Mouse (Mus musculus) myocyte (in vitro differentiated cells): ENCODE measurements around the gene Pard3. TPM values are rescaled to one million over a fixed set of nuclear protein-coding genes. Genes with fewer than 3 reads are reported as not detected.

Source experiments
- H3K27me3 ChIP-seq: one replicate; pipeline ENCODE4 v1.6.1; 2011; ENCODE audit not compliant: control insufficient read depth, insufficient read depth, insufficient read length
- H3K36me3 ChIP-seq: one replicate; pipeline ENCODE4 v1.6.1; 2011; ENCODE audit not compliant: control insufficient read depth, insufficient read depth
- H3K4me2 ChIP-seq: one replicate; pipeline ENCODE4 v1.6.1; 2011; ENCODE audit warnings: low read depth, control low read depth
- H3K4me3 ChIP-seq: one replicate; pipeline ENCODE4 v1.5.1; 2011; ENCODE audit warnings: mild to moderate bottlenecking, control low read depth, moderate library complexity
- H3K79me2 ChIP-seq: one replicate; pipeline ENCODE4 v1.6.1; 2011; ENCODE audit not compliant: control insufficient read depth, insufficient read depth
- H3ac ChIP-seq: one replicate; pipeline ENCODE4 v1.6.1; 2011; ENCODE audit not compliant: control insufficient read depth, insufficient read length
- CEBPB ChIP-seq: IDR thresholded peaks from 2 replicates; pipeline ENCODE4 v1.6.1; 2011; ENCODE audit warnings: mild to moderate bottlenecking, moderate library complexity; ENCODE audit not compliant: poor library complexity, insufficient read depth, severe bottlenecking
- E2F4 ChIP-seq: IDR thresholded peaks from one replicate; pipeline ENCODE4 v1.6.1; 2011; ENCODE audit warnings: mild to moderate bottlenecking, control low read depth, moderate library complexity; ENCODE audit not compliant: insufficient read depth
- MAX ChIP-seq: IDR thresholded peaks from one replicate; pipeline ENCODE4 v1.6.1; 2011; ENCODE audit warnings: low read depth, mild to moderate bottlenecking, control low read depth
- MYOD1 ChIP-seq, 3 experiments: IDR thresholded peaks; one replicate each; pipeline ENCODE4 v1.6.1; 2011; ENCODE audit warnings: control low read depth in 2 of 3, low read depth in 2 of 3, mild to moderate bottlenecking in 2 of 3, moderate library complexity in 1 of 3; ENCODE audit not compliant: insufficient read length in 2 of 3, control insufficient read depth in 1 of 3
- MYOG ChIP-seq, 3 experiments: IDR thresholded peaks; one replicate each; pipeline ENCODE4 v1.6.1; 2011; ENCODE audit warnings: control low read depth in 2 of 3, low read depth in 2 of 3, mild to moderate bottlenecking in 2 of 3; ENCODE audit not compliant: insufficient read length in 2 of 3, control insufficient read depth in 1 of 3, insufficient read depth in 1 of 3
- POLR2A ChIP-seq: IDR thresholded peaks from one replicate; pipeline ENCODE4 v1.6.1; 2011; ENCODE audit warnings: low read depth, mild to moderate bottlenecking, control low read depth, moderate library complexity; ENCODE audit not compliant: insufficient read length
- POLR2AphosphoS2 ChIP-seq: IDR thresholded peaks from one replicate; pipeline ENCODE4 v1.6.1; 2011; ENCODE audit warnings: low read depth, control low read depth; ENCODE audit not compliant: insufficient read length
- REST ChIP-seq: IDR thresholded peaks from one replicate; pipeline ENCODE4 v1.6.1; 2011; ENCODE audit warnings: mild to moderate bottlenecking, control low read depth, moderate library complexity; ENCODE audit not compliant: insufficient read depth, insufficient read length
- SRF ChIP-seq: IDR thresholded peaks from one replicate; pipeline ENCODE4 v1.6.1; 2011; ENCODE audit warnings: low read depth; ENCODE audit not compliant: control insufficient read depth, insufficient read length
- TCF12 ChIP-seq: IDR thresholded peaks from one replicate; pipeline ENCODE4 v1.6.1; 2011; ENCODE audit warnings: mild to moderate bottlenecking, control low read depth; ENCODE audit not compliant: poor library complexity, insufficient read depth, severe bottlenecking
- TCF3 ChIP-seq: IDR thresholded peaks from one replicate; pipeline ENCODE4 v1.6.1; 2011; ENCODE audit warnings: low read depth, control low read depth; ENCODE audit not compliant: insufficient read length
- USF1 ChIP-seq: IDR thresholded peaks from one replicate; pipeline ENCODE4 v1.6.1; 2011; ENCODE audit warnings: low read depth, mild to moderate bottlenecking, control low read depth, moderate library complexity
- polyA plus RNA-seq: library from polyadenylated mRNA; unstranded; fragments of >200 nt; fragmentation: generic; extraction: Trizol; gene quantifications from one replicate; pipeline ENCODE4 v1.2.1, GENCODE M21; 2012; ENCODE audit warnings: missing spikeins

Gene Pard3
- polyA plus RNA-seq, 1 experiment, result 24.3 TPM

- H3K4me3 ChIP-seq, result no peak overlapping the region
- no peak overlapping the region for H3K4me2 ChIP-seq
- TF ChIP-seq MYOG (IDR thresholded peaks at IDR 0.05; ENCODE audit: control insufficient read depth in 1 of 3, insufficient read depth in 1 of 3, insufficient read length in 2 of 3, low read depth in 2 of 3) (no peak), POLR2A (no peak), TCF3 (no peak), USF1 (no peak), MAX (no peak), MYOD1 (IDR thresholded peaks at IDR 0.05; ENCODE audit: control insufficient read depth in 1 of 3, insufficient read length in 2 of 3, low read depth in 2 of 3) (no peak), TCF12 (no peak), POLR2AphosphoS2 (no peak), E2F4 (no peak), SRF (no peak), REST (no peak), CEBPB (no peak)
- no peak overlapping the region for H3ac ChIP-seq
- H3K27me3 ChIP-seq, result no peaks in the 10 kb centered on the region
- H3K79me2 ChIP-seq, result peaks cover 37% of the 10 kb centered on the region
- H3K36me3 ChIP-seq, result no peaks in the 10 kb centered on the region
Measured at GRCm38 (mm10) chr8:127190350-127190749, 126.7 kb downstream of the Pard3 start.

DNA sequence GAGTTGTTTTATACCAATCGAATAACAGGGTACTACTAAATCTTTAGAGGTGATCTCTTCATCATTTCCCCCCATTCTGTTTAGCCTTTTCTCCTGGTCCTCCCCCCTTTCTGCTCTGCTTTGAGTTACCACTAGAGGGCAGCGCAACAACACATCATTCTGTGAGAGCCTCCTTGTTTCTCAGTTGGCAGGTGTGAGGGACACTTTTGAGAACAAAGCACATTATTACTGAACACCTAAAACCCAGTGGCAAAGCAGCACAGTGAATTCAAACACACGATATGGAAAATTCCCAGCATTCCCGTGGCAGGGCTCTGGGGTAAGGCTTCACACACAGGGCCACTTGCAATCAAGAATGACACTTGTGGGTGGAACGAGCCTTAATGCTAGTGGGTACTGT lies 127.7 kb downstream of the Pard3 start:
- H3K4me2 ChIP-seq, result no peak overlapping the region
- H3K36me3 ChIP-seq, result no peaks in the 10 kb centered on the region
- H3K79me2 ChIP-seq, result peaks cover 39% of the 10 kb centered on the region
- H3ac ChIP-seq, result no peak overlapping the region
- no peak for TF ChIP-seq MYOG (IDR thresholded peaks at IDR 0.05; ENCODE audit: control insufficient read depth in 1 of 3, insufficient read depth in 1 of 3, insufficient read length in 2 of 3, low read depth in 2 of 3)
- TF ChIP-seq MAX, result no peak
- no peak for TF ChIP-seq REST
- no peak for TF ChIP-seq POLR2A
- TF ChIP-seq TCF12, result no peak
- no peak for TF ChIP-seq MYOD1 (IDR thresholded peaks at IDR 0.05; ENCODE audit: control insufficient read depth in 1 of 3, insufficient read length in 2 of 3, low read depth in 2 of 3)
- TF ChIP-seq SRF, result no peak
- no peak for TF ChIP-seq POLR2AphosphoS2
- no peak for TF ChIP-seq E2F4
- no peak for TF ChIP-seq CEBPB
- TF ChIP-seq USF1, result no peak
- TF ChIP-seq TCF3, result no peak
- H3K27me3 ChIP-seq, result no peaks in the 10 kb centered on the region
- no peak overlapping the region for H3K4me3 ChIP-seq

DNA sequence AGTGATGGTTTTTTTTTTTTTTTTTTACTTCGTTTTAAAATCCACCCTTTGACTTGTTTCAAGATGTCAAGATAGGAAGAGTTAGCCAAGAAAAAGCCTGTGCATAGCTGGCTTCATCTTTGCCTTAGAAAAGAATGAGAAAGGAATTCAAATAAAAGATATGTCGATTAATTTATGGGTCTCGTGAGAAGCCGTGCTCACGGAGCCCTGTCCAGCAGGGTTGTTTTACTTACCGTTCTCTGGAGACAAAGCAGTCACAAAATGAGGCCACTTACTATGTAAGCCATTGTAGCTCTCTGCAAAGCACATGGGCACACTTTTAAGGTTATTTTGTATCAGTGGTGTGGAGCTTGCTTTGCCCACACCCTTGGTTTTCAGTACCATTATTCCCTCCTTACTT lies 128.1 kb downstream of the Pard3 start:
- TF ChIP-seq TCF3 (no peak), MYOG (IDR thresholded peaks at IDR 0.05; ENCODE audit: control insufficient read depth in 1 of 3, insufficient read depth in 1 of 3, insufficient read length in 2 of 3, low read depth in 2 of 3) (no peak), POLR2AphosphoS2 (no peak), SRF (no peak), REST (no peak), POLR2A (no peak), E2F4 (no peak), USF1 (no peak), MAX (no peak), CEBPB (no peak), MYOD1 (IDR thresholded peaks at IDR 0.05; ENCODE audit: control insufficient read depth in 1 of 3, insufficient read length in 2 of 3, low read depth in 2 of 3) (no peak), TCF12 (no peak)
- no peaks in the 10 kb centered on the region for H3K36me3 ChIP-seq
- no peaks in the 10 kb centered on the region for H3K27me3 ChIP-seq
- H3K4me2 ChIP-seq, result no peak overlapping the region
- no peak overlapping the region for H3ac ChIP-seq
- peaks cover 43% of the 10 kb centered on the region for H3K79me2 ChIP-seq
- no peak overlapping the region for H3K4me3 ChIP-seq

- no peak for TF ChIP-seq MAX
- TF ChIP-seq TCF3, result no peak
- no peak for TF ChIP-seq CEBPB
- no peak for TF ChIP-seq POLR2AphosphoS2
- TF ChIP-seq POLR2A, result no peak
- no peak for TF ChIP-seq MYOG (IDR thresholded peaks at IDR 0.05; ENCODE audit: control insufficient read depth in 1 of 3, insufficient read depth in 1 of 3, insufficient read length in 2 of 3, low read depth in 2 of 3)
- no peak for TF ChIP-seq REST
- no peak for TF ChIP-seq MYOD1 (IDR thresholded peaks at IDR 0.05; ENCODE audit: control insufficient read depth in 1 of 3, insufficient read length in 2 of 3, low read depth in 2 of 3)
- no peak for TF ChIP-seq USF1
- TF ChIP-seq SRF, result no peak
- TF ChIP-seq TCF12, result no peak
- no peak for TF ChIP-seq E2F4
- no peak overlapping the region for H3K4me2 ChIP-seq
- H3K27me3 ChIP-seq, result no peaks in the 10 kb centered on the region
- no peak overlapping the region for H3K4me3 ChIP-seq
- no peaks in the 10 kb centered on the region for H3K36me3 ChIP-seq
- no peak overlapping the region for H3ac ChIP-seq
- H3K79me2 ChIP-seq, result peaks cover 48% of the 10 kb centered on the region
Measured at GRCm38 (mm10) chr8:127192331-127192730, 128.6 kb downstream of the Pard3 start.

- Histone ChIP-seq H3K36me3 (no peaks in the 10 kb centered on the region), H3K4me3 (no peak overlapping the region), H3K4me2 (no peak overlapping the region), H3ac (no peak overlapping the region), H3K27me3 (no peaks in the 10 kb centered on the region), H3K79me2 (peaks cover 42% of the 10 kb centered on the region)
- TF ChIP-seq SRF, result no peak
- TF ChIP-seq MAX, result no peak
- TF ChIP-seq E2F4, result no peak
- TF ChIP-seq CEBPB, result no peak
- TF ChIP-seq USF1, result no peak
- no peak for TF ChIP-seq REST
- TF ChIP-seq MYOG (IDR thresholded peaks at IDR 0.05; ENCODE audit: control insufficient read depth in 1 of 3, insufficient read depth in 1 of 3, insufficient read length in 2 of 3, low read depth in 2 of 3), result no peak
- TF ChIP-seq POLR2A, result no peak
- no peak for TF ChIP-seq POLR2AphosphoS2
- TF ChIP-seq TCF12, result no peak
- TF ChIP-seq TCF3, result no peak
- no peak for TF ChIP-seq MYOD1 (IDR thresholded peaks at IDR 0.05; ENCODE audit: control insufficient read depth in 1 of 3, insufficient read length in 2 of 3, low read depth in 2 of 3)
Measured at GRCm38 (mm10) chr8:127193375-127193774, 129.7 kb downstream of the Pard3 start.
